Mouse (Mus musculus): ENCODE data around the gene Tgif1.

- no peak for TF ChIP-seq CTCF (IDR thresholded peaks at IDR 0.05; ENCODE audit: low read depth)
- no peak for TF ChIP-seq EP300 (IDR thresholded peaks at IDR 0.05; ENCODE audit: low read depth)
These were observed 21.8 kb downstream of the Tgif1 start for GRCm38 (mm10) chr17:70831591-70831990.

Data from liver, embryonic 14.5 days (tissue).